Mouse (Mus musculus): Measurements from ENCODE around the gene Taar3.
A peak's percentile ranks its signal among the peaks of the same experiment; 100 is the strongest.

Gene Taar3

DNA sequence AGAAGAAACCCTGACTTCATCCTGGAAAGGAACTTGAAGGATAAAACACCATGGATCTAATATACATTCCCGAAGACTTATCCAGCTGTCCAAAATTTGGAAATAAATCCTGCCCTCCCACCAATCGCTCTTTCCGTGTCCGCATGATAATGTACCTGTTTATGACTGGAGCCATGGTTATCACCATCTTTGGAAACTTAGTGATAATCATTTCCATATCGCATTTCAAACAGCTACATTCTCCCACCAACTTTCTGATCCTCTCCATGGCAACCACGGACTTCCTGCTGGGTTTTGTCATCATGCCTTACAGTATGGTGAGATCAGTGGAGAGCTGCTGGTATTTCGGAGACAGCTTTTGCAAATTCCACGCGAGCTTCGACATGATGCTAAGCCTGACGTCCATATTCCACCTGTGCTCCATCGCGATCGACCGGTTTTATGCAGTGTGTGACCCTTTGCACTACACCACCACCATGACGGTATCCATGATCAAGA, at the start of gene Taar3:
TSS of gene Taar3 (plus strand) at position 51 of the 498 bp plus-strand sequence.
- no peak for DNase-seq

DNA sequence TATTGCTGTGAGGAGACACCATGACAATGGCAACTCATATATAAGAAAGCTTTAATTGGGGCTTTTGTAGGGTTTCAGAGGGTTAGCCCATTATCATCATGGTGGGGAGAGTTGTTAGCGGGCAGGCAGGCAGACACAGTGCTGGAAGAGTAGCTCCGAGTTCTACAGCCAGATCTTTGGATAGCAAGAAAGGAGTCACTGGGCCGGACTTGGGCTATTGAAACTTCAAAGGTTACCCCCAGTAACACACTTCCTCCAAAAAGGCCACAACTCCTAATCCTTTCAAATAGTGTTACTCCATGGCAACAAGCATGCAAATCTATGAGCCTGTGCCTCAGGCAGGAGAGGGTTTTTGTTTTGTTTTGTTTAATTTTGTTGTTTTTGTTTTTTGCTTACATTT, 48.2 kb upstream of the Taar3 start:
- no peak for DNase-seq

DNA sequence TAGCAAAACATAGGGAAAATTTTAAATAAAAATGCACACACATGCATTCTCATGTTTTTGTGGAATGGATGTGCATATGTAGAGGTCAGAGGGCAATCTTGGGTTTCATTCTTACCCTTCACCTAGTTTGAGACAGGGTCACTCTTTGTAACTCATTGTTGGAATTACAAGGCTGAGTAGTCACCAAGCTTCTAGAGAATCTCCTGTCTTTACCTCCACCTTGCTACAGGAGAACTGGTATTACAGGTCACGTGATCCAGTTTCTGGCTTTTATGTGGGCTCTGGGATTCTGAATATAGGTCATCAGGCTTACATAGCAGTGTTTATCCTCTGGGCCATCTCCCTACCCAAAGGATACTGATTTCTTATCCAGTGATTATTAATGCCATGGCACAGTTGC, 43.7 kb upstream of the Taar3 start:
- no peak for DNase-seq

DNA sequence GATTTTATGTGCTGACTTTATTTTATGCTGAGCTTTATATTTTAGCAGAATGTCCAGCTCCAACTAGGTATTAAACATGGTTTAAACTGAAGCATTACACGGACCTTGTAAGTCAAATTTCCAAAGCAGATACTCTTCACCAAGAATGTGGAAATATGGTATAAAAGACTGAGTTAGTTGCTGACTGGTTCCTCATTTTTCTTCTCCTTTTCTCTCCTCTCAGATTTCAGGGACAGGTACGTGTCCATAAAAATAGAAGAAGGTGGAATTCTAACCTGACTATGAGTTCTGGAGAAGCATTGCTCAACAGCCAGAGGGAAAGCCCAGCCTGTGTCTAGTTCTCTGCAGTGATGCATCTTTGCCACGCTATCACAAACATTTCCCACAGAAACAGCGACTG, 29.3 kb upstream of the Taar3 start, which contains the start of gene Taar1:
TSS of gene Taar1 (plus strand) at position 301 of the 400 bp plus-strand sequence.
- no peak for DNase-seq

DNA sequence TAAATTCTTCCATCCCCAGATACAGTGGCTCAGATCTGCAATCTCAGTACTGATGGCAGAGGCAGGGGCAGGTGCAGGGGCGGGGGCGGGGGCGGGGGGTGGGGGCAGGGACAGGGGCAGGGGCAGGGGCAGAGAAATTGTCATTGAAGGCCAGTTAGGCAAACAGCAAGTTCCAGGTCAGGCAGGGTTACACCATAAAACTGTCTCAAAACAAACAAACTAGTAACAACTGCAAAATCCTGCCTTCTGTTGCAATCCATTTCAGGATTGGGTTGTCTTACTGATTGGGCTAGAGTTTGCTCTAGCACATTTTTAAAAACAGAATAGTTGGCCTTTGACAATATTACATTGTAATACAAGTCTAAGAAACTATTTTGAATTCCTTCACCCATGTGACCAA, 26.9 kb upstream of the Taar3 start:
- no peak for DNase-seq

DNA sequence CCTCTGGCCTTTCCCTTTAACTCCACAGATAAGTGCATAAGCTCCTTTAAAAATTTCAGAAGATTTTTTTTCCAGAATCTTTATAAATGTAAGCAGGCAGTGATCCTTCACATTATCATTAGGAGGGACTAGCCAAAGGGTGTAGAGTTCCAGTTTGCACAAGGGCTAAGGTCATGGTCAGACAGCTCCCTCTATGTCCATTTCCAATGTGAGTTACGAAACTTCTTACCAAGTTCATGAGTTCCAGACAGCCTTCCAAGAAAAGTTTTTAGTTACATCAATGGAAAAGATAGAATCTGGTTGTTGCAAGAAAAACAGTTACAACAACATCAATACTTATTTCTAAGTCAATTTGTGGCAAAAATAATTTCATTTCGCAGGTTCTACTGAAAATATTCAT, 25.4 kb upstream of the Taar3 start:
- DNase-seq: no peak

DNA sequence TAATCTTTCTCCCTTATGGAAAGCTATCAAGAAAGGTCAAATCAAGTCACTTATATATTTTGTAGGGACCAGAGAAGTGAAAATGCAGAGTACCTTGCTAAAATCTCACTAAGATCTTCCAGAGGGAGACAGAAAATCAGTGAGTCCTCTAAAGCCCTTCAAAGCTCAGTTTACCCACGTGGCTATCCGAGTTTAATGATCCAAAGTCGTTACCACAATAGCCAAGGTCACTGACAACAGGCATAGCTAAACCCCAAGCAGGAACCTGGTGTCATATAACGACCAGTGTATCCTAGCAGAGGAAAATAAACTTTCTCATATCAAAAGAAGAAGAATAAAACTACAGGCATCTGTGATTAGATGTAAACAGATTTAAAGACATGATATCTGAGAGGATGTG, 11.7 kb upstream of the Taar3 start:
- DNase-seq: no peak

DNA sequence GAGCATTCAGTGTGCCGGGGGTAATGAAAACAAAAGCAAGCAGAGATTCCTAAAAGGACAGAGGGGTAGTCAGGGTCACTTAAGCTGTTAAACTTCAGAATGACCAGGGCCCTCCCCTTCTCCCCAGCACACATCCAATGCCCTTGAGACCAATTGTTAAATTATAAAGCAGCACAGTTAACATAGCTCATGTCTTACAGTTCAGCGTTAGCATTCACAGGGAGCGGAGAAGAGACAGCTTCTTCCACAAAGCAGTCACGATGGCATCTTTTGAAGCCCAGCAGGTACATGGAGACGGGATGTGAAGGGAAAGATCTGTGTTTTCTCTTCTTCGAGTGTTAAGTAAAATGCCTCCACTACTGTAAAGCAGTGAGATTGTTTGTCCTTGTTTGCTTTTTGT, 11.0 kb upstream of the Taar3 start, which contains the start of gene Taar2:
TSS of gene Taar2 (plus strand) at position 261 of the 400 bp plus-strand sequence.
- no peak for DNase-seq

DNA sequence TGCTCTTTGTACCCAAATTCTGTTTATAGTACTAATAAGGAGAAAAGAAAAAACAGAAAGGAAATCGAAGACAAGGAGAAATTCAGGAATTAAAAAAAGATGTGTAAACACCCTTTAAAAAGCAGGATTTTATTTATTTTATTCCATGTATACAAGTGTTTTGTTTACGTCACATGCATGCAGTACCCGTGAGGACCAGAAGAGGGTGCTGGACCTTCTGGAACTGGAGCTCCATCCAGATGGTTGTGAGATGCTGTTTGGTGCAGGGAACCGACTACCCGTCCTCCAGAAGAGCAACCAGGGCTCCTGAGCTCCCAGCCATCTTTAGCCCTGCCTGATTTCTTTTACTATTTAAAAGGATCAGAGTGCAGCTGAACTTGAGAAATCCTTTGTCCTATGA, 6.9 kb upstream of the Taar3 start:
- DNase-seq: peak; percentile 41

DNA sequence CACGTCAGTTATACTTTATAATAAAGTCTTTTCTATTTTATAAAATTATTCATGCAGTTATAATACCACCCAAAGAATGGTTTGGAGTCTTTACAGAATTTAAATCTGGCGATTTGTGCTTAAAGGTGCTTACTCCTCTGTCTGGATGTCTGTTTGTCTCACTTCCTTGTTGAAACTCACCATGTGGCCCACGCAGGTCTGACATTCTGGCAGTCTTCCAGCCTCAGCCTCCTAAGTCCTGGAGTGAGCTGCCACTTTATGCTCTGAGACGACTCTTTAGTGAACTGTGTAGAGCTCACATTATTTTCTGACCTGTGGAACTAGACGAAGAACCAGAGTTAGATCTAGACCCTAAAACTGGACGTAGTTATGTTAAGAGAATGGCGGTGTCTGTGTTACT, 1.3 kb upstream of the Taar3 start:
- DNase-seq: no peak

DNA sequence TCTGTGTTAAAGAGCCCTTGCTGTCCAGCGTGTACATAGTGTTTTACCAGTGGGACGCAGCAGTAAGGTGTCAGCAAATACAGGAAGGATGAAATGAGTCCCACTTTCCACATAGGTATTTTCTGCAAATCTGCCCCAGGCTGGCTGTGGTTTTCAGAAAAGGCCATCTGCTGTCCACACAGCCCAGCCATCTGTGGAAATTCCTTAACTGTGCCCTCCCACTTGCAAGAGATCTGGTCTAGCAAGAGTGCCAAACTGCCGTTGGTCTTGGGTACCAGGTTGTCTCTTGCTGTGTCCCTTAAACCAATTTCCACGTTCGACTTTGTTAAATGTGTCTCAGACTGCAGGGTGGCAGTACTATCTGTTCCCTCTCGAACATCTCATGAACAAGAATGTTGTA, 2.4 kb downstream of the Taar3 start:
- DNase-seq: no peak

DNA sequence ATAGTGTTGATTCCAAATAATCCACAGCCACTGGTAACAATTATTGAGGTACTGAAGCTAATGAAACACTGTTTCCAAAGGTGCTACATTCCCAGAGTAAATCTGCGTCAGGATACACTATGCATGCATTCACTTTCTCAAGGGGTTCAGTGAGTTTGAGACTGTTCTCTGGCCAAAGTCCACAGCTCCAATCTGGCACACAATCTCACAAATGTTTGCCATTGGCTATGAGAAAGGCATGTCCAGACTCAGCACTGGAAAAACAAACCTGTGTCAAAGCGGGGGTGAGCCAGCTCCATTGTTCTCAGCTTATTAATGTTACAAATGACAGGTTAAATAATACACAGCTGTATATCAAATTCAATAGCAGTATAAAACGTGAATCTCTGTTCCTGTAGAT, 9.7 kb downstream of the Taar3 start:
- no peak for DNase-seq

DNA sequence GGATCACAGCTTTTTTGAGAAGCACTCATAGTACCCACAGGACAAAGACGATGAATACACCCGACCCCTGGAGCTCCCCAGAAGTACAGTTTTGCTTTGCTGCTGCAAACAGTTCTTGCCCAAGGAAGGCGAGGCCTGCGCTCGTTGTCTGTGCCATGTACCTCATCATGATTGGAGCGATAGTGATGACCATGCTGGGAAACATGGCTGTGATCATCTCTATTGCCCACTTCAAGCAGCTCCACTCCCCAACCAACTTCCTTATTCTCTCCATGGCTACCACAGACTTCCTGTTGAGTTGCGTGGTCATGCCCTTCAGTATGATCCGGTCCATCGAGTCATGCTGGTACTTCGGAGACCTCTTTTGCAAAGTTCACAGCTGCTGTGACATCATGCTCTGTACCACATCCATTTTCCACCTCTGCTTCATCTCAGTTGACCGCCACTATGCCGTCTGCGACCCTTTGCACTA, 11.1 kb downstream of the Taar3 start, which contains the start of gene Taar4:
TSS of gene Taar4 (plus strand) at position 51 of the 472 bp plus-strand sequence.
- no peak for DNase-seq

DNA sequence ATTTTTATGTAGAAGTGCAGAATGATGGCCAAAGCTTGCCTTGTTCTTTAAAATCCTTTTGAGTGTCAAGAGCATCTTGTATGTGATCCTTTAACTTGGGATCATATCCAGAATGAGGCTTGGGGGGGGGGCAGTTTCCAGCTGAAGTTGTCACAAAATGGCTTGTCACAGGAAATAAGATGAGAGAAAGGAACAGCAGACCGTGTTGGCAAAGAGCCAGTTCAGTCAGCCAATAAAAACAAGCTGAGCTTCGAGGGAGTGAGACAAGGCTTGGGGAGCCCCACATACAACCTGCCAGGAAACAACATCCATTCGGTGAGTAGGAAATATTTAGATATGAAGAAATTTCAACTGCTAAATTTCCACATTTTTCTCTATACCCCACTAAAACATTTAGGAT, 14.1 kb downstream of the Taar3 start:
- DNase-seq: no peak

DNA sequence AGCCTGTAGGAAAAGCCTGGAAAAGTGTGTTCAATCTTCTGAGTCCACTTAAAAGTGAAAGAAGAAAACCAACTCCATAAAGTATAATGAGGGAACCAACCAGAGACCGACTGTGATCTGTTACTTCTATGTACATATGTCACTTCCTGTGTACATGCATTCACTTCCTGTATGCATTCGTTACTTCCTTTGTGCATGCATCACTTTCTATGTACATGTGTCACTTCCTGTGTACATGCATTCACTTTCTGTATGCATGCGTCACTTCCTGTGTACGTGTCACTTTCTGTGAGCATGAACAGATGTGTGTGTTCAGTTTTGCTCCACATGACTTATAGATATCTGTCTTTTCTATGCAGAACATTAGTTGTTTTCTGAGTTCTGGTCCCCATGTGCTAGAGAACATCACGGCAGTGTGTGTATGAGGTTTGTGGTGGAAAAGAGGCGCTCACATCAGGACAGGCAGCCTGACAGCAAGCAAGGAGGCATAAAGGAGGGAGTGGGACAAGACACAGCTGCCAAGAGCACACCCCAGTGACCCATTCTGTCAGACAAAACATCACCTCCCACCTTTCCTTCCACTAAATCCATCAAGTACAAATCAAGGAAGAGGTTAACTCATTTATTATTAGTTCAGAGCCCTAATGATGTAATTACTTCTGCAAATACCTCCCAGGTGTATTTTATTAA, 15.7 kb downstream of the Taar3 start:
- no peak for DNase-seq

DNA sequence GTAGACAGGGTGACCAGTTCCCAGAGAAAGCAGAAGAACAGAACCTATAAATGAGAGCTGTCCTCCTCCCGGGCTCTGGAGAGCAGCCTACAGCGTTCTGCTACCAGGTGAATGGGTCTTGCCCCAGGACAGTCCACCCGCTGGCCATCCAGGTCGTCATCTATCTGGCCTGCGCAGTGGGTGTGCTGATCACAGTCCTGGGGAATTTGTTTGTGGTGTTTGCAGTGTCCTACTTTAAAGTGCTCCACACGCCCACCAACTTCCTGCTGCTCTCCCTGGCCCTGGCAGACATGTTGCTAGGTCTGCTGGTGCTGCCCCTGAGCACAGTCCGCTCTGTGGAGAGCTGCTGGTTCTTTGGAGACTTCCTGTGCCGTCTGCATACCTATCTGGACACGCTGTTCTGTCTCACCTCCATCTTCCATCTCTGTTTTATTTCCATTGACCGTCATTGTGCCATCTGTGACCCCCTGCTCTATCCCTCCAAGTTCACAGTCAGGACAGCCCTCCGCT, 21.4 kb downstream of the Taar3 start, which contains the start of gene Taar5:
TSS of gene Taar5 (plus strand) at position 51 of the 510 bp plus-strand sequence.
- no peak for DNase-seq

DNA sequence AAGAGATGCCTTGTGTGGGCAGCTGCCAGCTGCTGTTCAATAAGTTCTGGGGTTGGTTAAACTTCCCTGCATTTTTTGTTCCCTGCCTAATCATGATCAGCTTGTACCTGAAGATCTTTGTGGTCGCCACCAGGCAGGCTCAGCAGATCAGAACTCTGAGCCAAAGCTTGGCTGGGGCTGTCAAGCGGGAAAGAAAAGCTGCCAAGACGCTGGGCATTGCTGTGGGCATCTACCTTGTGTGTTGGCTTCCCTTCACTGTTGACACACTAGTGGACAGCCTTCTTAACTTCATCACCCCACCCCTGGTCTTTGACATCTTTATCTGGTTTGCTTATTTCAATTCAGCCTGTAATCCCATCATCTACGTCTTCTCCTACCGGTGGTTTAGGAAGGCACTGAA, 21.9 kb downstream of the Taar3 start:
- DNase-seq: no peak

DNA sequence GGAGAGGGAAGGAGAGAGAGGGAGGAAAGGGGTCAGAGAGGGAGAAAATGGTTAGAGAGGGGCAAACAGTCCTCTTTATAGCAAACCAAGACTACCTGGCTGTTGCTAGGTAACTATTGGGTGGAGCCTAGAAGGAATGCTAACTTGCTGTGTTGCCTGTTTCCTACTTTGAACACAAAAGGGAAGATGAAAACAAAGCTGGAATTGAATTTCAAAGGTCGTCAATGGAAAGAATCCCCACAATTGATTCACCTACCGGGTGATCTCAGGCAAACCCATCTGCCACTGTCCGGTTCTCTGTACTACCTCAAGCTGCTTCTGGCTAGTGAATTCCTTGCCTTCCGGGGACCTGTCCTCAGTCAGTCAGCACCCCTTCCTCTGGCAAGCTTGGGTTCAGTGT, 28.6 kb downstream of the Taar3 start:
- no peak for DNase-seq

DNA sequence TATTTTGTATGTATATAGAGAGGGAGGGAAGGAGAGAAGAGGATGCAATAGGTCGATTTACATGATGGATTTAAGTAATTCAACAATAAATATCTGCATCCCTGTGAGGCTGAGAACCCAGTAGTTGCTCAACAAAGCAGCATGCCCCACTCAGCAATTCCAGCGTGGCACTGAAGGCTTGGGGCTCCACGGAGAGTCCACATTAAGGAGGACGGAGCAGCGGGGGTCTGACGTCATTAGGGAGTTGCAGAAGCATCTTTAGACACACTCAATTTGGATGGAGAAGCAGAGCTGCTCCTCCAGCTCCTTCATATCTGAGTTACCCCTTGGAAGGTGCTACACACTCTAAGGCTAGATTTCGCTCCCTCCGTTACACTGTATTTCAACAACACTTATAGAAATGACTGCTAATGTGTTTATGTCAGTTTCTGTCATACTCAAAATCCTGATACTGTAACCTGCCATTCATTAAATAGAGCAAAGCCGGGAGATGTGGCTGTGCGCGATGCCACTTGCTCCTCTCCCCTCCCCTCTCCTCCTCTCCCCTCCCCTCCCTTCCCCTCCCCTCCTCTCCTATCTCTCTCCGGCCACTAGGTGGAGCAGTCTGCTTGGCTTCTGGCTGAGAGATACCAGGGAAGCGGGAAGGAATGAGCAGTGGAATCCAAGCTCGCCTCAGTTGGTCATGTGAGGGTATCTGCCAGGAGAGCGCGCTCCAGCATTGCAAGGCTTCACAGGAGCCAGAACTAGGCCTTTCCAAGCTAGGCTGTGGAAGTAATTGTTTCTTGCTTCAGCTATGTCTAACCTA, 29.7 kb downstream of the Taar3 start:
- DNase-seq: peak; percentile 64

DNA sequence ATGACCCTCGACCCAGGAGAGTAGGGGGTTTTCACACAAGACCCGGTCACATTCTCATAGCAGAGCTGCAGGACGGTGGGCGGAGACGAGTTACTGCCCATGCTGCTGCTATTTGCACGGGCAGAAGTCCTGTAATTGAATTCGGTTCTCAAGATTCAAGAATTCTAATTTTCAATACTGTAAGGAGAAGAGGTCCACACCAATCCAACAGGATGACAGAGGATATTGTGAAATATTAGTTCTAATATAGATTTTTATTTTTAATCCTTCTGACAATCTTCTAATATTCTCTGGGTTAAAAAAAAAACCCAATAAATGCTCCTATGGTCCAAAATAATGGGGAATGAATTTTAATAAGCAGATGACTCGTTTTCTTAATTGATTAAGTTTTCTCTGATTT, 36.2 kb downstream of the Taar3 start, which contains the start of gene Taar6:
TSS of gene Taar6 (minus strand) at position 101 of the 400 bp plus-strand sequence.
- no peak for DNase-seq

DNA sequence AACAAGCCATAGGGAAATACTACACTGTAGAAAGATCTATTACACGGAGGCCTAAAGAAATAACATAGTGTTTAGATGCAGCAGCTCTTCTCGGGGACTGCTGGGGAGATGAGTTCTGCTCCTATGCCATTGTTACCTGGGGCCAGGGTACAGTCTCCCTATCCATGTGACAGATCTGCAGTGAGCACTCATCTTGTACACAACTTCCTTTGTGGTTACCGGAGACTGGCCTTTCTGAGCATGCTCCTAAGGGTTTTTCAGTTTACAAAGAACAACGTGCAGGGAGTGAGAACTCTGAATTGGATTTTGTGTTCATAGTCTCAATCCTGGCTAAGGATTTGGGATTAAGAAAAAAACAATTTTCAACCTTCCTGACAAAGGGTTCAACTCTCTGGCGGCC, 37.1 kb downstream of the Taar3 start:
- DNase-seq: peak; percentile 10

DNA sequence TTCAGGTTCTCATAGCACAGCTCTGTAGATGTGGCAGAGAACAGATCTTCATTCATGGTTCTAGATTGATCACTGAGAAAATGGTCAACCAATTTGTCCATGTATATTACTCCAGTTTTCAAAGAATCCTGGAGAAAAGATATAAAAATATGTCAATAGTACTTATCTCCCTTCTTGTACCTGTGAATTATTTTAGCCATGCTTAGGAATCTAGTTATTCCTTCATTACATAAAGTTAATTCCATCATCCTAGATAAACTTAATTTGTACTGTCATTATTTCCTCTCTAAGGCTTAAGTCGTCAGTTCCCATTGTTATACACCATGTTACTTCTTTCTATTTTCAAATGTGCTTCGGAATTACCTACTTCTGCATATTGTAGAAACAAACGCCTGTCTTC, 44.0 kb downstream of the Taar3 start, which contains the start of gene Taar7a:
TSS of gene Taar7a (minus strand) at position 101 of the 400 bp plus-strand sequence.
- no peak for DNase-seq

DNA sequence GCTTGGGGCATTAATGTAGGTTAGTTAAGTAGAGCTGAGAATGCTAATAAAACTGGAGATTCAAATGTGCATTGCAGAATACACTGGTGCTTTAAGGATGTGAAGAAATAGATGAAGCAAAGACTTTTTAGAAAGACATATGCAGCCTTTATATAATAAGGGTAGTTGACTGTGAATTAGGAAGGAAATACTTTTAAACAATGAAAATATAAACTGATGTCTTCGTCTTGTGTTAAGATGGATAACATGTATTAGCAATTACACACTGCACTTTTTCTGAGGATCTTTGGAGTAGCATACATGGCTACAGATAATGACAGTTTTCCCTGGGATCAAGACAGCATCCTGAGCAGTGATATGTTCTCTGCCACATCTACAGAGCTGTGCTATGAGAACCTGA, 50.3 kb downstream of the Taar3 start, which contains the start of gene Taar7b:
TSS of gene Taar7b (plus strand) at position 301 of the 400 bp plus-strand sequence.
- no peak for DNase-seq

All from thymus, postnatal 14 days (tissue).